Mouse (Mus musculus) central nervous system, embryonic 11.5 days (tissue): ENCODE data around the gene Gm364. TPM values are rescaled to one million over a fixed set of nuclear protein-coding genes. Genes with fewer than 3 reads are reported as not detected.

Source experiments
- polyA plus RNA-seq: library from polyadenylated mRNA; depleted of rRNA; stranded (reverse); fragments of >200 nt; gene quantifications from 2 replicates; pipeline ENCODE4 v1.2.3, GENCODE M21; 2012; rRNA removed

Gene Gm364
- not detected in 2 replicates for polyA plus RNA-seq

GRCm38 (mm10) chrX:57408769-57409168, at the start of gene Gm364:
Gm364 (plus strand) TSS chrX:57409154.

GRCm38 (mm10) chrX:57392367-57393246, 16.3 kb upstream of the Gm364 start, which contains the start of gene Rbmx:
Rbmx (minus strand) TSS chrX:57393036.

GRCm38 (mm10) chrX:57503634-57504033, 94.7 kb downstream of the Gm364 start, which contains the start of gene Gpr101:
Gpr101 (minus strand) TSS chrX:57503757.

Other genes starting within 250 kb of the Gm364 start
- not detected in 2 replicates for gene Cd40lg, start 197.0 kb upstream of the Gm364 start, polyA plus RNA-seq
- gene Arhgef6, start 70.4 kb upstream of the Gm364 start, polyA plus RNA-seq = 7.3 and 9.2 TPM in 2 replicates
- 239 and 240 TPM in 2 replicates for gene Rbmx, start 16.1 kb upstream of the Gm364 start, polyA plus RNA-seq
- 0.02 and 0.04 TPM in 2 replicates for gene Gpr101, start 94.6 kb downstream of the Gm364 start, polyA plus RNA-seq